8 mouse cellular contexts compared by ENCODE assay signal in the genomic region with DNA sequence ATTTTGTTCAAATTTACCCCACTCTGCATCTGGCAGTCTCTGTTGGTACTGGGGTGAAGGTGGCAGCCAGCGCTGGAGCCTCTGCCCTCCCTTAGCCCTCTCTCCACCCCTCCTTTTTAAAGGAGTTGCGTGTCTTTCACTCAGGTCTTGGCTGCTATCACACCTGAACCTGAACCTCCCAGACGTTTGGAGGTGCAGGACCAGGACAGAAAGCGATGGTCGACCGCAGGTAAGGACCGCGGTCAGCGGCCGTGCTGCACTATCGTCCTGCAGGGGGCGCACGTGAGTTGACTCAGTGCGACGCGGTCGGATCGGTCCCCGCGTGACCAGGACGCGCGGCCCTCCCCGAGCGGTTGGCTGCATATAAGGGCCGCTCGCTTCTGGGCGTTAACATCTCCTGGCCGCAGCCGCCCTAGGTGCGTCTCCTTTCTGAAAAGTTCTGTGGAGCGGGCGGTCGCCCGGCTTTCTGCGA. TPM values are rescaled to one million over a fixed set of nuclear protein-coding genes. Genes with fewer than 3 reads are reported as not detected.
DNase-seq lines count a peak whose midpoint lies in the region; ATAC-seq and TF ChIP-seq lines count a peak whose summit lies in the region.

No protein-coding gene starts in this region.

- H3K4me3 ChIP-seq in embryonic facial prominence, embryonic 15.5 days (replicated peaks): peak overlapping the region; percentile 43
- peak overlapping the region; percentile 39 for H3K4me3 ChIP-seq in heart, embryonic 11.5 days (ENCODE audit: low read depth, low read length)
- peak overlapping the region; percentile 40 for H3K4me3 ChIP-seq in kidney, embryonic 14.5 days (ENCODE audit: low read length)
- H3K4me3 ChIP-seq in liver, embryonic 14.5 days (ENCODE audit: insufficient read depth in 1 of 2, low read depth in 2 of 2, low read length in 2 of 2): peak overlapping the region in 1 of 2 experiments; percentile 6; a peak in 1 of 4 replicates

- H3K27ac ChIP-seq in embryonic facial prominence, embryonic 15.5 days (replicated peaks): no peak overlapping the region
- H3K27ac ChIP-seq in heart, embryonic 11.5 days (ENCODE audit: low read depth, low read length): no peak overlapping the region
- no peak overlapping the region for H3K27ac ChIP-seq in kidney, embryonic 14.5 days (ENCODE audit: low read depth, low read length)
- H3K27ac ChIP-seq in liver, embryonic 14.5 days: no peak overlapping the region

- H3K9me3 ChIP-seq in embryonic facial prominence, embryonic 15.5 days (replicated peaks): no peaks in the 10 kb centered on the region
- no peaks in the 10 kb centered on the region for H3K9me3 ChIP-seq in heart, embryonic 11.5 days (replicated peaks; ENCODE audit: control insufficient read depth, low read length)
- no peaks in the 10 kb centered on the region for H3K9me3 ChIP-seq in kidney, embryonic 14.5 days (ENCODE audit: control insufficient read depth, low read length)
- H3K9me3 ChIP-seq in liver, embryonic 14.5 days (ENCODE audit: control insufficient read depth, low read length): no peaks in the 10 kb centered on the region

- H3K9ac ChIP-seq in embryonic facial prominence, embryonic 15.5 days: no peak overlapping the region; the same call in 1 of the 2 replicates
- no peak overlapping the region for H3K9ac ChIP-seq in heart, embryonic 11.5 days (ENCODE audit: low read depth, low read length)
- no peak overlapping the region for H3K9ac ChIP-seq in kidney, embryonic 14.5 days (ENCODE audit: low read depth, low read length)
- H3K9ac ChIP-seq in liver, embryonic 14.5 days (replicated peaks): no peak overlapping the region

- peak; percentile 96 for TF ChIP-seq CTCF in liver, embryonic 14.5 days (IDR thresholded peaks at IDR 0.05; ENCODE audit: low read depth)

- H3K36me3 ChIP-seq in embryonic facial prominence, embryonic 15.5 days: peaks cover 4% of the 10 kb centered on the region; the same call in 1 of the 2 replicates
- 0 out of 2 replicates have a peak, but pooled peaks cover 2% of the 10 kb centered on the region for H3K36me3 ChIP-seq in heart, embryonic 11.5 days (ENCODE audit: control insufficient read depth, insufficient read depth, low read length)
- H3K36me3 ChIP-seq in kidney, embryonic 14.5 days (ENCODE audit: control insufficient read depth, insufficient read depth, low read length): peaks cover 16% of the 10 kb centered on the region
- H3K36me3 ChIP-seq in liver, embryonic 14.5 days (replicated peaks; ENCODE audit: control insufficient read depth, insufficient read depth, low read depth): no peaks in the 10 kb centered on the region; the same call in none of the 2 replicates
- H3K36me3 ChIP-seq in splenic B cell, adult 2 months (ENCODE audit: control insufficient read depth, insufficient read depth, low read length, poor library complexity, severe bottlenecking): no peaks in the 10 kb centered on the region

- H3K4me1 ChIP-seq in embryonic facial prominence, embryonic 15.5 days: peaks cover 5% of the 10 kb centered on the region; the same call in 1 of the 2 replicates
- H3K4me1 ChIP-seq in heart, embryonic 11.5 days (ENCODE audit: control insufficient read depth, insufficient read depth, low read length): no peaks in the 10 kb centered on the region
- no peaks in the 10 kb centered on the region for H3K4me1 ChIP-seq in kidney, embryonic 14.5 days (ENCODE audit: control insufficient read depth, insufficient read depth, low read length)
- no peaks in the 10 kb centered on the region for H3K4me1 ChIP-seq in liver, embryonic 14.5 days (replicated peaks; ENCODE audit: control insufficient read depth in 2 of 2, insufficient read depth in 2 of 2, low read length in 1 of 2)

- H3K4me2 ChIP-seq in embryonic facial prominence, embryonic 15.5 days (replicated peaks): peak overlapping the region; percentile 82
- H3K4me2 ChIP-seq in heart, embryonic 11.5 days: peak overlapping the region; percentile 67
- H3K4me2 ChIP-seq in kidney, embryonic 14.5 days (replicated peaks; ENCODE audit: low read depth, low read length): peak overlapping the region; percentile 60
- H3K4me2 ChIP-seq in liver, embryonic 14.5 days (ENCODE audit: low read depth): peak overlapping the region; percentile 42

- 1% methylated on average over 36 of the region's 36 CpGs for WGBS in embryonic facial prominence, embryonic 15.5 days
- WGBS in heart, embryonic 11.5 days (ENCODE audit: insufficient replicate concordance): 2% methylated on average over 36 of the region's 36 CpGs
- 1% methylated on average over 36 of the region's 36 CpGs for WGBS in kidney, embryonic 14.5 days
- 2% methylated on average over 36 of the region's 36 CpGs for WGBS in liver, embryonic 14.5 days (ENCODE audit: insufficient replicate concordance)

- no peak for TF ChIP-seq EP300 in liver, embryonic 14.5 days (IDR thresholded peaks at IDR 0.05; ENCODE audit: low read depth)

- no peak; the same call in 1 of the 2 replicates for ATAC-seq in embryonic facial prominence, embryonic 15.5 days (ENCODE audit: insufficient number of reproducible peaks, low FRiP score, low TSS enrichment, low read depth)
- ATAC-seq in heart, embryonic 11.5 days (replicated peaks; ENCODE audit: insufficient number of reproducible peaks, low FRiP score, low TSS enrichment): peak; percentile 80
- ATAC-seq in kidney, embryonic 14.5 days (ENCODE audit: low FRiP score, low TSS enrichment): peak; percentile 85
- ATAC-seq in liver, embryonic 14.5 days (ENCODE audit: insufficient read depth): peak; percentile 55

- H3K27me3 ChIP-seq in embryonic facial prominence, embryonic 15.5 days: peaks cover 10% of the 10 kb centered on the region
- H3K27me3 ChIP-seq in heart, embryonic 11.5 days (ENCODE audit: control insufficient read depth, insufficient read depth, low read length): peaks cover 8% of the 10 kb centered on the region; the same call in 1 of the 2 replicates
- peaks cover 7% of the 10 kb centered on the region; the same call in 1 of the 2 replicates for H3K27me3 ChIP-seq in kidney, embryonic 14.5 days (ENCODE audit: control insufficient read depth, insufficient read depth, low read length)
- H3K27me3 ChIP-seq in liver, embryonic 14.5 days (ENCODE audit: control insufficient read depth, insufficient read depth, low read length): peaks cover 8% of the 10 kb centered on the region; the same call in 1 of the 2 replicates
- no peaks in the 10 kb centered on the region for H3K27me3 ChIP-seq in splenic B cell, adult 2 months (ENCODE audit: control insufficient read depth, insufficient read depth, low read length, poor library complexity, severe bottlenecking)

- peak; percentile 60 for DNase-seq in A20 (ENCODE audit: low read depth, low spot score)
- peak; percentile 55 to 58 for DNase-seq in adrenal gland, postnatal 4 days (ENCODE audit: low spot score in 2 of 2)
- no peak for DNase-seq in liver, embryonic 14.5 days (ENCODE audit: low read depth in 3 of 3, low spot score in 3 of 3)
- peak; percentile 78 for DNase-seq in naive thymus-derived CD4-positive, alpha-beta T cell, adult 2 months (ENCODE audit: low read depth)
- peak; percentile 89 for DNase-seq in splenic B cell, adult 2 months (ENCODE audit: low read depth, low spot score)

RNA-seq across cellular contexts. Expression of gene AA467197, which starts 0.8 kb away (rescaled TPM):
- total RNA-seq in adrenal gland, postnatal 4 days (2021): under 1 TPM; 0.42 to 0.68 TPM
- 0.37 and 0.53 TPM in 2 replicates for polyA plus RNA-seq in embryonic facial prominence, embryonic 15.5 days (2015; fragmentation: Nextera tagmentation; extraction: Ambion mirVana)
- polyA plus RNA-seq in heart, embryonic 11.5 days (2014; fragmentation: Nextera tagmentation; extraction: Ambion mirVana): 0.20 TPM in 1 of 2 replicates, not detected in the other
- not detected in 2 replicates for polyA plus RNA-seq in kidney, embryonic 14.5 days (2014; fragmentation: Nextera tagmentation; extraction: Ambion mirVana)
- polyA plus RNA-seq in liver, embryonic 14.5 days (2012; rRNA removed): 0.06 and 0.16 TPM in 2 replicates
- 0.30 and 0.37 TPM in 2 replicates for polyA plus RNA-seq in liver, embryonic 14.5 days (2014; fragmentation: Nextera tagmentation; extraction: Ambion mirVana)

RNA-seq across cellular contexts. Expression of gene Gatm, which starts 26.5 kb away (rescaled TPM):
- total RNA-seq in adrenal gland, postnatal 4 days (2021): 10 to 100 TPM; 22.8 to 82.9 TPM
- 42.3 and 48.4 TPM in 2 replicates for polyA plus RNA-seq in embryonic facial prominence, embryonic 15.5 days (2015; fragmentation: Nextera tagmentation; extraction: Ambion mirVana)
- 26.6 and 33.6 TPM in 2 replicates for polyA plus RNA-seq in heart, embryonic 11.5 days (2014; fragmentation: Nextera tagmentation; extraction: Ambion mirVana)
- 10.0 and 14.5 TPM in 2 replicates for polyA plus RNA-seq in kidney, embryonic 14.5 days (2014; fragmentation: Nextera tagmentation; extraction: Ambion mirVana)
- polyA plus RNA-seq in liver, embryonic 14.5 days (2012; rRNA removed): 8.6 and 14.1 TPM in 2 replicates
- 24.8 and 27.6 TPM in 2 replicates for polyA plus RNA-seq in liver, embryonic 14.5 days (2014; fragmentation: Nextera tagmentation; extraction: Ambion mirVana)

Comparison
In these comparisons a context has a peak if more than half of its experiments do, and no peak if none do; other contexts are left out.
1. DNase-seq: peak in A20 (single experiment), adrenal gland, postnatal 4 days (2 of 2), naive thymus-derived CD4-positive, alpha-beta T cell, adult 2 months (single experiment) and splenic B cell, adult 2 months (single experiment); none in liver, embryonic 14.5 days (0 of 3).
2. Peak in every context shown above with its lines, with median percentiles within 50 percentile points of each other: H3K4me2 ChIP-seq.